Mouse (Mus musculus): ENCODE measurements at regions not wholly inside any gene's neighbourhood (a gene's known extent, or its start where the extent isn't known, plus 50 kb on each side); places are given as distances from the start of the nearest gene placed in this dataset.

GRCm38 (mm10) chr3:137155043-137155404, 185.8 kb upstream of the Emcn start:
- H3K36me3 ChIP-seq (ENCODE audit: control insufficient read depth, insufficient read depth, low read length): no peaks in the 10 kb centered on the region
- no peak overlapping the region for H3K27ac ChIP-seq (ENCODE audit: low read depth, low read length)
- H3K9ac ChIP-seq (ENCODE audit: low read length): no peak overlapping the region
- H3K4me2 ChIP-seq (ENCODE audit: low read depth, low read length, severe bottlenecking): no peak overlapping the region
- no peaks in the 10 kb centered on the region for H3K27me3 ChIP-seq (ENCODE audit: control insufficient read depth, insufficient read depth, low read length)
- peaks cover 4% of the 10 kb centered on the region; the same call in 1 of the 2 replicates for H3K4me1 ChIP-seq (replicated peaks; ENCODE audit: control insufficient read depth, insufficient read depth, low read length)
- no peaks in the 10 kb centered on the region for H3K9me3 ChIP-seq (ENCODE audit: control insufficient read depth, low read length)
- DNase-seq (ENCODE audit: low spot score) (no peak), ATAC-seq (replicated peaks; ENCODE audit: low FRiP score) (no peak)
- H3K4me3 ChIP-seq (ENCODE audit: low read depth, low read length): no peak overlapping the region
- 93% methylated on average over 3 of the region's 3 CpGs for WGBS

- H3K9me3 ChIP-seq (ENCODE audit: control insufficient read depth, low read length): no peaks in the 10 kb centered on the region
- DNase-seq (ENCODE audit: low spot score): no peak
- H3K9ac ChIP-seq (ENCODE audit: low read length): no peak overlapping the region
- H3K36me3 ChIP-seq (ENCODE audit: control insufficient read depth, insufficient read depth, low read length): no peaks in the 10 kb centered on the region
- no peak overlapping the region for H3K4me2 ChIP-seq (ENCODE audit: low read depth, low read length, severe bottlenecking)
- no peak for ATAC-seq (replicated peaks; ENCODE audit: low FRiP score)
- 62% methylated on average over 11 of the region's 11 CpGs for WGBS
- no peak overlapping the region for H3K27ac ChIP-seq (ENCODE audit: low read depth, low read length)
- no peak overlapping the region for H3K4me3 ChIP-seq (ENCODE audit: low read depth, low read length)
- H3K4me1 ChIP-seq (replicated peaks; ENCODE audit: control insufficient read depth, insufficient read depth, low read length): peaks cover 4% of the 10 kb centered on the region; the same call in 1 of the 2 replicates
- no peaks in the 10 kb centered on the region for H3K27me3 ChIP-seq (ENCODE audit: control insufficient read depth, insufficient read depth, low read length)
Measured at GRCm38 (mm10) chr3:137156250-137156975, 184.5 kb upstream of the Emcn start.

- no peaks in the 10 kb centered on the region for H3K9me3 ChIP-seq (ENCODE audit: control insufficient read depth, low read length)
- H3K9ac ChIP-seq (ENCODE audit: low read length): no peak overlapping the region
- WGBS: 34% methylated on average over 1 of the region's 1 CpGs
- no peak overlapping the region for H3K4me3 ChIP-seq (ENCODE audit: low read depth, low read length)
- H3K27ac ChIP-seq (ENCODE audit: low read depth, low read length): no peak overlapping the region
- ATAC-seq (replicated peaks; ENCODE audit: low FRiP score) (no peak), DNase-seq (ENCODE audit: low spot score) (no peak)
- no peaks in the 10 kb centered on the region for H3K36me3 ChIP-seq (ENCODE audit: control insufficient read depth, insufficient read depth, low read length)
- H3K4me2 ChIP-seq (ENCODE audit: low read depth, low read length, severe bottlenecking): no peak overlapping the region
- no peaks in the 10 kb centered on the region for H3K4me1 ChIP-seq (replicated peaks; ENCODE audit: control insufficient read depth, insufficient read depth, low read length)
- H3K27me3 ChIP-seq (ENCODE audit: control insufficient read depth, insufficient read depth, low read length): no peaks in the 10 kb centered on the region
Measured at GRCm38 (mm10) chr3:137189035-137189434, 151.8 kb upstream of the Emcn start.

- Histone ChIP-seq H3K4me2 (ENCODE audit: low read depth, low read length, severe bottlenecking) (no peak overlapping the region), H3K27ac (ENCODE audit: low read depth, low read length) (no peak overlapping the region), H3K27me3 (ENCODE audit: control insufficient read depth, insufficient read depth, low read length) (no peaks in the 10 kb centered on the region), H3K9ac (ENCODE audit: low read length) (no peak overlapping the region), H3K36me3 (ENCODE audit: control insufficient read depth, insufficient read depth, low read length) (no peaks in the 10 kb centered on the region), H3K4me3 (ENCODE audit: low read depth, low read length) (no peak overlapping the region), H3K9me3 (ENCODE audit: control insufficient read depth, low read length) (no peaks in the 10 kb centered on the region), H3K4me1 (replicated peaks; ENCODE audit: control insufficient read depth, insufficient read depth, low read length) (no peaks in the 10 kb centered on the region)
- DNase-seq (ENCODE audit: low spot score) (no peak), ATAC-seq (replicated peaks; ENCODE audit: low FRiP score) (no peak)
- WGBS: 83% methylated on average over 5 of the region's 5 CpGs
Measured at GRCm38 (mm10) chr3:137190489-137190888, 150.4 kb upstream of the Emcn start.

GRCm38 (mm10) chr3:137191009-137191408, 149.9 kb upstream of the Emcn start:
- no peak for DNase-seq (ENCODE audit: low spot score)
- Histone ChIP-seq H3K9me3 (ENCODE audit: control insufficient read depth, low read length) (no peaks in the 10 kb centered on the region), H3K9ac (ENCODE audit: low read length) (no peak overlapping the region), H3K27me3 (ENCODE audit: control insufficient read depth, insufficient read depth, low read length) (no peaks in the 10 kb centered on the region), H3K4me1 (replicated peaks; ENCODE audit: control insufficient read depth, insufficient read depth, low read length) (no peaks in the 10 kb centered on the region), H3K36me3 (ENCODE audit: control insufficient read depth, insufficient read depth, low read length) (no peaks in the 10 kb centered on the region), H3K27ac (ENCODE audit: low read depth, low read length) (no peak overlapping the region), H3K4me2 (ENCODE audit: low read depth, low read length, severe bottlenecking) (no peak overlapping the region), H3K4me3 (ENCODE audit: low read depth, low read length) (no peak overlapping the region)
- 87% methylated on average over 4 of the region's 4 CpGs for WGBS
- no peak for ATAC-seq (replicated peaks; ENCODE audit: low FRiP score)

GRCm38 (mm10) chr3:137193873-137194272, 147.0 kb upstream of the Emcn start:
- DNase-seq (ENCODE audit: low spot score) (no peak), ATAC-seq (replicated peaks; ENCODE audit: low FRiP score) (no peak)
- H3K9ac ChIP-seq (ENCODE audit: low read length): no peak overlapping the region
- H3K9me3 ChIP-seq (ENCODE audit: control insufficient read depth, low read length): no peaks in the 10 kb centered on the region
- no peak overlapping the region for H3K4me2 ChIP-seq (ENCODE audit: low read depth, low read length, severe bottlenecking)
- no peak overlapping the region for H3K27ac ChIP-seq (ENCODE audit: low read depth, low read length)
- H3K36me3 ChIP-seq (ENCODE audit: control insufficient read depth, insufficient read depth, low read length): no peaks in the 10 kb centered on the region
- H3K4me1 ChIP-seq (replicated peaks; ENCODE audit: control insufficient read depth, insufficient read depth, low read length): no peaks in the 10 kb centered on the region
- H3K4me3 ChIP-seq (ENCODE audit: low read depth, low read length): no peak overlapping the region
- H3K27me3 ChIP-seq (ENCODE audit: control insufficient read depth, insufficient read depth, low read length): no peaks in the 10 kb centered on the region
- 94% methylated on average over 1 of the region's 1 CpGs for WGBS

GRCm38 (mm10) chr3:137211667-137212066, 129.2 kb upstream of the Emcn start:
- DNase-seq (ENCODE audit: low spot score) (no peak), ATAC-seq (replicated peaks; ENCODE audit: low FRiP score) (no peak)
- H3K9ac ChIP-seq (ENCODE audit: low read length): no peak overlapping the region
- no peaks in the 10 kb centered on the region for H3K4me1 ChIP-seq (replicated peaks; ENCODE audit: control insufficient read depth, insufficient read depth, low read length)
- no peak overlapping the region for H3K4me2 ChIP-seq (ENCODE audit: low read depth, low read length, severe bottlenecking)
- H3K27me3 ChIP-seq (ENCODE audit: control insufficient read depth, insufficient read depth, low read length): no peaks in the 10 kb centered on the region
- H3K9me3 ChIP-seq (ENCODE audit: control insufficient read depth, low read length): no peaks in the 10 kb centered on the region
- H3K36me3 ChIP-seq (ENCODE audit: control insufficient read depth, insufficient read depth, low read length): no peaks in the 10 kb centered on the region
- no peak overlapping the region for H3K4me3 ChIP-seq (ENCODE audit: low read depth, low read length)
- H3K27ac ChIP-seq (ENCODE audit: low read depth, low read length): no peak overlapping the region
- WGBS: 64% methylated on average over 3 of the region's 3 CpGs

- no peak overlapping the region for H3K4me3 ChIP-seq (ENCODE audit: low read depth, low read length)
- no peak overlapping the region for H3K4me2 ChIP-seq (ENCODE audit: low read depth, low read length, severe bottlenecking)
- H3K4me1 ChIP-seq (replicated peaks; ENCODE audit: control insufficient read depth, insufficient read depth, low read length): no peaks in the 10 kb centered on the region
- H3K36me3 ChIP-seq (ENCODE audit: control insufficient read depth, insufficient read depth, low read length): no peaks in the 10 kb centered on the region
- ATAC-seq (replicated peaks; ENCODE audit: low FRiP score) (no peak), DNase-seq (ENCODE audit: low spot score) (no peak)
- no peak overlapping the region for H3K9ac ChIP-seq (ENCODE audit: low read length)
- no peaks in the 10 kb centered on the region for H3K9me3 ChIP-seq (ENCODE audit: control insufficient read depth, low read length)
- WGBS: 78% methylated on average over 1 of the region's 1 CpGs
- H3K27me3 ChIP-seq (ENCODE audit: control insufficient read depth, insufficient read depth, low read length): no peaks in the 10 kb centered on the region
- no peak overlapping the region for H3K27ac ChIP-seq (ENCODE audit: low read depth, low read length)
Measured at GRCm38 (mm10) chr3:137216036-137216435, 124.8 kb upstream of the Emcn start.

- Histone ChIP-seq H3K27me3 (ENCODE audit: control insufficient read depth, insufficient read depth, low read length) (no peaks in the 10 kb centered on the region), H3K27ac (ENCODE audit: low read depth, low read length) (no peak overlapping the region), H3K4me2 (ENCODE audit: low read depth, low read length, severe bottlenecking) (no peak overlapping the region), H3K4me3 (ENCODE audit: low read depth, low read length) (no peak overlapping the region), H3K4me1 (replicated peaks; ENCODE audit: control insufficient read depth, insufficient read depth, low read length) (no peaks in the 10 kb centered on the region), H3K9ac (ENCODE audit: low read length) (no peak overlapping the region), H3K9me3 (ENCODE audit: control insufficient read depth, low read length) (no peaks in the 10 kb centered on the region), H3K36me3 (ENCODE audit: control insufficient read depth, insufficient read depth, low read length) (no peaks in the 10 kb centered on the region)
- ATAC-seq (replicated peaks; ENCODE audit: low FRiP score): no peak
- no peak for DNase-seq (ENCODE audit: low spot score)
Measured at GRCm38 (mm10) chr3:137217245-137217644, 123.6 kb upstream of the Emcn start.

All from forebrain, embryonic 11.5 days (tissue).